In genomic region chr3:108212406-108212805, GRCm38 (mm10) we compare ENCODE assay signal across 12 mouse cellular contexts. TPM values are rescaled to one million over a fixed set of nuclear protein-coding genes. Genes with fewer than 3 reads are reported as not detected.
DNase-seq lines count a peak whose midpoint lies in the region; ATAC-seq and TF ChIP-seq lines count a peak whose summit lies in the region.
"Had no signal": no experiment of that assay in that cellular context is flagged by ENCODE, and none has a peak within 500 bp of the region (broad histone marks: within the 10 kb centered on the region; RNA-seq: fewer than 3 reads in every experiment).

No protein-coding gene starts in this region.

- peak; percentile 93 for DNase-seq in heart, adult 11 months
- no peak for DNase-seq in heart, postnatal 4 days
- DNase-seq in lung, embryonic 14.5 days, result no peak
- DNase-seq in lung, postnatal 10 days, result no peak
- DNase-seq in skeletal muscle tissue, adult 2 months (ENCODE audit: low read depth, low spot score), result peak; percentile 94
- DNase-seq in embryo, embryonic 10 days (ENCODE audit: low spot score), result no peak
- DNase-seq in layer of hippocampus, adult 11-12 months (ENCODE audit: low spot score), result no peak
- DNase-seq: liver, embryonic 13.5 days had no signal

- ATAC-seq in lung, embryonic 14.5 days (ENCODE audit: insufficient read depth), result no peak
- ATAC-seq in forebrain, embryonic 16.5 days, result no peak

- TF ChIP-seq CTCF in lung, embryonic 14.5 days (IDR thresholded peaks at IDR 0.05; ENCODE audit: low read depth), result peak; percentile 30

- H3K27ac ChIP-seq in lung, embryonic 14.5 days (ENCODE audit: low read depth), result no peak overlapping the region
- peak overlapping the region; percentile 93 for H3K27ac ChIP-seq in forebrain, embryonic 16.5 days (ENCODE audit: low read length)
- H3K27ac ChIP-seq: liver, embryonic 13.5 days had no signal

- no peaks in the 10 kb centered on the region for H3K9me3 ChIP-seq in lung, embryonic 14.5 days (ENCODE audit: low read depth, low read length)
- no peaks in the 10 kb centered on the region for H3K9me3 ChIP-seq in forebrain, embryonic 16.5 days (ENCODE audit: control insufficient read depth, low read length)
- H3K9me3 ChIP-seq: heart, embryonic 12.5 days; liver, embryonic 13.5 days; midbrain, embryonic 12.5 days had no signal

- 74% methylated on average over 8 of the region's 8 CpGs for WGBS in lung, embryonic 14.5 days
- 87% methylated on average over 8 of the region's 8 CpGs for WGBS in forebrain, embryonic 16.5 days

- H3K36me3 ChIP-seq in lung, embryonic 14.5 days (ENCODE audit: insufficient read depth), result peaks cover 2% of the 10 kb centered on the region; the same call in 1 of the 2 replicates
- no peaks in the 10 kb centered on the region for H3K36me3 ChIP-seq in forebrain, embryonic 16.5 days (ENCODE audit: control insufficient read depth, insufficient read depth)
- H3K36me3 ChIP-seq: liver, embryonic 13.5 days had no signal

- no peaks in the 10 kb centered on the region for H3K27me3 ChIP-seq in lung, embryonic 14.5 days (ENCODE audit: insufficient read depth, low read length)
- no peaks in the 10 kb centered on the region for H3K27me3 ChIP-seq in forebrain, embryonic 16.5 days (replicated peaks; ENCODE audit: control insufficient read depth, insufficient read depth, low read length)

- peaks cover 3% of the 10 kb centered on the region; the same call in 1 of the 2 replicates for H3K4me1 ChIP-seq in lung, embryonic 14.5 days (ENCODE audit: insufficient read depth)
- H3K4me1 ChIP-seq in forebrain, embryonic 16.5 days (replicated peaks; ENCODE audit: control insufficient read depth, insufficient read depth, low read length), result peaks cover 32% of the 10 kb centered on the region

- H3K4me2 ChIP-seq in lung, embryonic 14.5 days, result no peak overlapping the region
- H3K4me2 ChIP-seq in forebrain, embryonic 16.5 days (ENCODE audit: low read length), result no peak overlapping the region
- H3K4me2 ChIP-seq: heart, embryonic 12.5 days had no signal

- no peak overlapping the region for H3K9ac ChIP-seq in lung, embryonic 14.5 days
- H3K9ac ChIP-seq in forebrain, embryonic 16.5 days (replicated peaks; ENCODE audit: low read depth, low read length), result no peak overlapping the region
- H3K9ac ChIP-seq: heart, embryonic 12.5 days; liver, embryonic 13.5 days; midbrain, embryonic 12.5 days had no signal

- H3K4me3 ChIP-seq in lung, embryonic 14.5 days (ENCODE audit: low read depth, low read length), result no peak overlapping the region
- no peak overlapping the region for H3K4me3 ChIP-seq in forebrain, embryonic 16.5 days (replicated peaks; ENCODE audit: low read length)
- H3K4me3 ChIP-seq: heart, embryonic 12.5 days; liver, embryonic 13.5 days; midbrain, embryonic 12.5 days had no signal

RNA-seq across cellular contexts. Expression of gene Atxn7l2, which starts 1.7 kb away (rescaled TPM):
- 1 to 10 TPM; 6.9 to 7.7 TPM for total RNA-seq in heart, postnatal 4 days (2021)
- 14.0 and 18.1 TPM in 2 replicates for polyA plus RNA-seq in lung, embryonic 14.5 days (2014; fragmentation: Nextera tagmentation; extraction: Ambion mirVana)
- 30.7 and 33.8 TPM in 2 replicates for polyA plus RNA-seq in forebrain, embryonic 16.5 days (2015; fragmentation: Nextera tagmentation; extraction: Ambion mirVana)

RNA-seq across cellular contexts. Expression of gene Cyb561d1, which starts 11.4 kb away (rescaled TPM):
- total RNA-seq in heart, postnatal 4 days (2021), result 1 to 10 TPM; 4.9 to 5.4 TPM
- polyA plus RNA-seq in lung, embryonic 14.5 days (2014; fragmentation: Nextera tagmentation; extraction: Ambion mirVana), result 2.0 TPM in 2 replicates
- polyA plus RNA-seq in forebrain, embryonic 16.5 days (2015; fragmentation: Nextera tagmentation; extraction: Ambion mirVana), result 4.1 and 5.7 TPM in 2 replicates

RNA-seq across cellular contexts. Expression of gene Sypl2, which starts 14.0 kb away (rescaled TPM):
- total RNA-seq in heart, postnatal 4 days (2021), result 1 to 10 TPM; 2.6 to 4.1 TPM
- 0.54 and 0.96 TPM in 2 replicates for polyA plus RNA-seq in lung, embryonic 14.5 days (2014; fragmentation: Nextera tagmentation; extraction: Ambion mirVana)
- 1.7 and 2.3 TPM in 2 replicates for polyA plus RNA-seq in forebrain, embryonic 16.5 days (2015; fragmentation: Nextera tagmentation; extraction: Ambion mirVana)
- polyA plus RNA-seq: C2C12 had no signal

RNA-seq across cellular contexts. Expression of gene Amigo1, which starts 26.3 kb away (rescaled TPM):
- total RNA-seq in heart, postnatal 4 days (2021), result 1 to 10 TPM; 7.1 to 8.1 TPM
- polyA plus RNA-seq in lung, embryonic 14.5 days (2014; fragmentation: Nextera tagmentation; extraction: Ambion mirVana), result 2.1 TPM in 2 replicates
- polyA plus RNA-seq in forebrain, embryonic 16.5 days (2015; fragmentation: Nextera tagmentation; extraction: Ambion mirVana), result 10.1 and 12.0 TPM in 2 replicates

RNA-seq across cellular contexts. Expression of gene Psma5, which starts 44.3 kb away (rescaled TPM):
- total RNA-seq in heart, postnatal 4 days (2021), result 10 to 100 TPM; 77.4 to 81.8 TPM
- polyA plus RNA-seq in lung, embryonic 14.5 days (2014; fragmentation: Nextera tagmentation; extraction: Ambion mirVana), result 320 and 323 TPM in 2 replicates
- polyA plus RNA-seq in forebrain, embryonic 16.5 days (2015; fragmentation: Nextera tagmentation; extraction: Ambion mirVana), result 265 and 266 TPM in 2 replicates

Comparison
In these comparisons a context has a peak if more than half of its experiments do, and no peak if none do; other contexts are left out.
1. DNase-seq: peak in heart, adult 11 months (single experiment) and skeletal muscle tissue, adult 2 months (single experiment); none in heart, postnatal 4 days (single experiment), lung, embryonic 14.5 days (single experiment), lung, postnatal 10 days (single experiment), embryo, embryonic 10 days (single experiment) and layer of hippocampus, adult 11-12 months (single experiment).